Mouse (Mus musculus): ENCODE measurements around the gene B3galt2. TPM values are rescaled to one million over a fixed set of nuclear protein-coding genes. Genes with fewer than 3 reads are reported as not detected.
"Not testable (repeated sequence)": the region's sequence is repeated elsewhere in the genome, so short reads cannot be mapped to it uniquely, and the experiment has no call there.

Gene B3galt2
- total RNA-seq (2021): 10 to 100 TPM; 20.0 to 21.0 TPM

DNA sequence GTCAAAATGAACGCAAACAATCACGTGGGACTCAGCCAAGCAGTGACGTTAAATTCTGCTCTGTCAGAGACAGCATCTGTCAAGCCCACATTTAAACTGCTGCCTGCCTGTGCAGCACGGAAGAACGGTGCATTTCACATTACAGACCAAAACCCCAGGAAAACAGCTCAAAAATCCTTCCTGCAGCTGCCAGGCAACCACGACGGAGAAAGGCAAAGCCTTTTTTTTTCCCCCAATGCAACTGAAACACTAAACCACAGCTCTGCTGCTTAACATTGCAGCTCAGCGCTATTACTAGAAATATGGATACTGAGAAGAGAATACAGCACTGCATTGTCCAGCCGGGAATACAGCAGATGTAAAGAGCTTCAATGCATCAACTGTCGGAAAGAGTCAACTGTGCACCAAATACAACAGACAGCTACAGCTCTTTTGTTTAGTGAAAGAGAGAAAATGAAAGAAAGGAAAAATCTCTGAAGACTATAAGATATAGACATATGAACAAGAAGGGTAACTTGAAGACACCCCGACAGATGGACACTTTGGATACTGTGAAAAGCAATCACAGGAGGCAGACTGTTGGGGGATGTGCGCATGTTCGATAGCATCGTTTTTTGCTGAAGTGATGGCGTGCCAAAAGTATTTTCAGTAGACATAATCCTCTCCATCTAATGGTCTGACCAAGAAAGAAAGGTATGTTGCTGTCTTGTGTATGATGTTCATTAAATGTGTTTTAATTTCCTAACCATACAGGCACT is at the start of gene B3galt2:
Gene B3galt2 (plus strand): TSS at position 15 of the 758 bp plus-strand sequence.
- DNase-seq (ENCODE audit: low spot score in 2 of 2): peak; percentile 73 to 75
- intact Hi-C loops (cut with DNase I): loop anchor here (10.0 kb wide), 2 partner anchors 1196 to 1676 kb away; no protein-coding TSS in a partner anchor

DNA sequence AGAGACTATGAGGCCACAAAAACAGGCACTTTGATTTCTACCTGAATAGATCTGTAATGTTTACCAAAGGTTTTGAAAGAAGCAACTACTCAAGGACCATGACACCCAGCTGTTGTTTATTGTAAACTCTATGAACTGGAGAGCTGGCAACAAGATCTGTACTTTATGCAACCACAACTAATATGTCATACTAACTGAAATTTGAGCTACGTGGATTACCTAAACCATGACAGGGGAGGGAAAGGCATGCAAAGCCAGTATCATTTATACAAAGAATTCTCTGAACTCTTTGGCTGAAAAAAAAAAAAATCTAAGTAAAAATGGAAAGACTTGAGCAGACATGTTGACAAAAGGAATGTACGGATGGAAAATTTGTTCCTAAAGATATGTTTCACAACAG is 43.6 kb upstream of the B3galt2 start:
- DNase-seq (ENCODE audit: low spot score in 2 of 2): no peak
- intact Hi-C loops (cut with DNase I): no loop called here

DNA sequence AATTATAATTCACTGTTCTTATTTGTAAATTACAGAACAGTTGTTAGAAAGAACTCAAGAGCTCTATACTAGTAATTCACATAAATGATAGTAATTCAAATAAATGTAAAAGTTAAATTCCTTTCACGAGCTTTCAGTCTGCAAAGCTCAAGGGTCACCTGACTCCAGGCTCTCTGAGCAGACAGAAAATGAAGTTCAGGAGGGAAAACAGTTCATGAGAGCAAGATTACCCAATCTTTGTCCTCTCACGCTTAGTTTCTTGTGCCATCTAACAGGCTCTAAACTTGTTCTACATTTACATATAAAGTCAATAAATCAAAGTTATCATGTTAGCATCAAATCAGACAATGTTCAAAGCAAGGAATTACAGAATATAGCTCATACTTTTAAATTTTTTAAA is 31.6 kb upstream of the B3galt2 start:
- intact Hi-C loops (cut with DNase I): no loop called here
- no peak for DNase-seq (ENCODE audit: low spot score in 2 of 2)

DNA sequence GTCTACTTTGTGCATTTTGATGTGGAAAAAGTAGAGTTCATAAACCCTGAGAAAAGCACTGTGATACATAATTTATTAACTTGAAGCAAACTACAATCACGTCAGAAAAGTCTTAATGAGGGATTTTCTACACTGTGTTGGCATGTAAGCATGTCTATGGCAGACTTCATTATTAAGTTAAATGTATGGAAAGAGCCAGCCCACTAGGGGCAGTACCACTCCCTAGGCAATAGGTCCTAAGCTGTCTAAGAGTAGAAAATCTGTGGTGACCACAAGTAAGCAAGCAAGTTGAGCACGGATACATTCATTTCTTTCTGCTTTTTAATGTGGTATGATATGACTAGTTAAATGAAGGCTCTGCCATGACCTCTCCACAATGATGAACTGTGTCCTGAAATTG is 27.6 kb upstream of the B3galt2 start:
- no peak for DNase-seq (ENCODE audit: low spot score in 2 of 2)
- intact Hi-C loops (cut with DNase I): no loop called here

DNA sequence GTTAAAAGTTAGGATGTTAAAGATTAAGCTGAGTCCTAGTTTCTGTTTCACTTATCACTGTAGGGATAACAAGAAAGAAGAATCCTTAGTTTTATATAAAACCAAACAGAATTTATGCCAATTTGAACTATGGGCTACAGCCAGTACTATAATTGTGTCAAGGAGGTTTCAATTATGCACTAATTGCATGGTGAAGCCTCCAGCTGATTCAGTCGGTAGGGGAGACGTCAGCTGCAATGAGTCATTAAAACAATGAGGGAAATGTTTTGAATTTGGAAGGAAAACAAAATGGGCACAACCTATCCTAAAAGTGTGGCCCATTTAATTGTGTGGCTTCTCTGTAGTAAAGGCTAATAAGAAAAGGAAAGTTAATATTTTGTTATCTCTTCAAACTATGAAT is 20.7 kb upstream of the B3galt2 start:
- intact Hi-C loops (cut with DNase I): no loop called here
- no peak for DNase-seq (ENCODE audit: low spot score in 2 of 2)

DNA sequence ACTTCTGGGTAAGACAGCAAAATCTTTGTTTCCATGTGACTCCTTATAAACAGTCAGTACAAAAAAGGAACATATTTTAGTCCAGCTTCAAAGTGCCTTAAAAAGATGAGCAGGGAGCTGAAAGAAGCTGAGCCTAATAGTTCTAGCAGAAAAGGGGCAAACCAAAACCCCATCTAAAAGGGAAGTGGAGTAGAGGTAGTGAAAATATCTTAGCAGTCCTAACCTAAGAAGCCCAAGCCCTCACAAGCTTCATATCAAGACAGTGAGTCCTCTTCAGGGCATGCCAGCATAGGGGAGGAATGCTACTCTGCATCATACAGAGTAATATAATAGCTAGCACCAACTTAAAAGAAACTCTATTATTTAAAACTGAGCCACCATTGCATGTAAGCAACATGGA is 18.5 kb upstream of the B3galt2 start:
- DNase-seq (ENCODE audit: low spot score in 2 of 2): no peak
- intact Hi-C loops (cut with DNase I): no loop called here

DNA sequence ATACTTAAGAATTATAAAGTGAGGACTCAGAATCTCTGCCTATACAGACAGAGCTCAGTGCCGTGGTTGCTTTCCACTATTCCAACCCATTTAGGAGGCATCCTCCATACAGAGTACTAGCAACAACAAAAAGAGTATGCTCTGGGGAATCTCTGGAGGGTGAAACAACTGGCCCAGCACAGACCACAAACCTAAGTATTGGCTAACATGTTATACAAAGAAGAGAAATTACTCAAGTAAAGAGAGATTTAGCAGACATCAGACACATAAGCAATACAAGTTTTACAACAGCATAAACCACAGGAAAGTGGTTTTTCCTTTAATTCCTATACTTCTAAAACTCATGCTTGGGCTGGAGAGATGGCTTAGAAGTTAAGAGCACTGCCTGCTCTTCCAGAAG is 17.8 kb upstream of the B3galt2 start:
- intact Hi-C loops (cut with DNase I): no loop called here
- no peak for DNase-seq (ENCODE audit: low spot score in 2 of 2)

DNA sequence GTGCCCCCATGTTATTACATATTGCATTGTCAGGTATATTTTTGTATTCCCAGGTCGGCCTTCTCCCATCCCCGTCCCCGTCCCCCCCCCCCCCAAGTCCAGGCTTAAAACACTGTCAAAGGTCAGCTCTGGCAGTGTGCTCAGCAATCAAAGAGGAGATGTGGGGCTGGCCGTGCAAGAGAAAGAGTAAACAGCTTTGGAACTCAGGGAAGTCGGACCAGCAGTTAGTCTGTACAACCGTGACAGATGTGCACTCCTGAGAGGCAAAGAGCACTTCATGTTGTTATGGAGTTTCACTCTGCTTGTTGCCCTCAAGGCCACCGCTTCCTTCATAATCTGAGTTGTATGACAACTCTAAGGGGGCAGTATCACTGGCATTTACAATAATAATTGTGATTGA is 9.1 kb upstream of the B3galt2 start:
- intact Hi-C loops (cut with DNase I): no loop called here
- DNase-seq (ENCODE audit: low spot score in 2 of 2): no peak

DNA sequence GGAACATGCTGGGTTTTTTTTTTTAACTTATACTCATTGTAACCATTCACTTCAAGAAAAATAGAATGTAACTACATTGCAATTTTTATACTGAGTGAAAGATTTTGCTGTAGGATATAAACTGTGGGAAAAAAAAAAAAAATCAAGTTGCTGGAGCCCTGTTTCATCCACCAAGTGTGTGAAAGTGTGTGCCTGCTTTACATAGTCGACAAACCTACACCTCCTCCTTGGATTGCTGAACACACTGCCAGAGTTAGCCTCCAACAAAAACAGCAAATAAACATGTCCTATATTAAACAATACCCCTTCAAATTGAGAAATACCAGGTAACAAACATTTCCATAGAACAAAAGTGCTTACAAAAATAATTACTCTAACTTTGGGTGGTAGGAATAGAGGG is 8.1 kb upstream of the B3galt2 start:
- DNase-seq (ENCODE audit: low spot score in 2 of 2): no peak
- intact Hi-C loops (cut with DNase I): no loop called here

DNA sequence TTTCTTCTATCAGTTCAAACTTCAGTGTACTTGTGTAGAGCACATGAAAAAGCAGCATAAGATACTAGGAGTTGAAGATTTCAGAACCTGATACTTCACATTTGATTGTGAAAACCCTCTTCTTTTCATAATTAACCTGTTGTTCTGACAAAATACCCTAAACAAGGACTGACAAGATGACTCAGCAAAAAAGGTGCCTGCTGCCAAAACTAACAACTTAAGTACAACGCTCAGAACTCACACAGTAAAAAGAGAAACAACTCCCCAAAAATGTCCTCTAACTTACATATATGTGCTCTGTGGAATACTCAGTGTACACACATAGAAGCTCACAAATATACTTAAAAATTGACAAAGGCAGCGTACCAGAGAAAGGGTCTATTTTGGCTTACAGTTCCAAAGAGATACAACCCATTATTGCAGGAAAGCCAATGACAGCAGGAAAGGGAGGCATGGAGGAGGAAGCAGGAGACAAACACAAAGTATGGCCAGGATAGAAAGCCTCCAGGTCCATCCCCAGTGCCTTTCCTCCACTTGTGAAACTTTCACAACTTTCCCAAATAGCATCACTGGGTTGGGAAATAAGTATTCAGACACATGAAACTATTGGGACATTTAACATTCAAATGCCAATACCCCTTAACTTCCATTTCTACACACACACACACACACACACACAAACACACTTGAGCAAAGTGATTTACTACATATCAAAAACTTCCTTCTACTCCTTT is 7.4 kb upstream of the B3galt2 start:
- no peak for DNase-seq (ENCODE audit: low spot score in 2 of 2)
- intact Hi-C loops (cut with DNase I): no loop called here

DNA sequence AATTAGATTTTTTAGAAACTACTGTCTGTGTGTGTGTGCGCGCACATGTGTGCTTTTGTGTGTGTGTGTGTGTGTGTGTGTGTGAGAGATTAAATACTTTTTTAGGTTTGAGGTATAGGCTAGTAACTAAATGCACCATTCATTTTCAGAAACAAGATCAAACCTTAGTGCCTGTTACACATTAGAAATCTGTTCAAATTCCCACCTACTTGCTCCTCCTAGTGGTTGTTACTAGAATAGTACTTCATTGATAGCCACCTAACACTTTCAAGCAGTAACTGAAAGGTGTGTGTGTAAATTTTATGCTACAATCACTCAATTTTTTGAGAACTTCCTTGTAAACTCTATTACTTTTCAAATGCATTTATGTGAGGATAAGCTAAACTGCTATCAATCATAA is 3.8 kb downstream of the B3galt2 start:
- intact Hi-C loops (cut with DNase I): loop anchor here (10.0 kb wide), 2 partner anchors 1199 to 1679 kb away; no protein-coding TSS in a partner anchor
- DNase-seq (ENCODE audit: low spot score in 2 of 2): no peak

DNA sequence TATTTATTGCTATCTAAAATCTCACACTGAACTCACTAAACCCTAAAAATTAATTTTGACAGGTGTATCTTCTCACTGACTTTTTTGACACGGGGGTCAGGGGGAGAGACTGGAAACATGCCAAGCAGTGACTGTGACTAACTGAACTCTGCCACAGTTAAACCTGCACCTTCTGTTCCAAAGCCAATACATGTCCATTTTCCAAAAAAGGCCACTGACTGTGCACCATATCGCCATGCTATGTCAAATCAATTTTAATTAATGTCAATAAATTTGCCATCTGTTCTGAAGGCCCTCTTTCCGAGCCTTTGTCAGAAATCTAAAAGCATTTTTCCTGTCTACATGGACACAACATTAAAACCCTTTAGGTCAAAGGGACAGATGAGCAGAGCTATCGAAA is 4.9 kb downstream of the B3galt2 start:
- DNase-seq (ENCODE audit: low spot score in 2 of 2): no peak
- intact Hi-C loops (cut with DNase I): loop anchor here (10.0 kb wide), 2 partner anchors 1201 to 1681 kb away; no protein-coding TSS in a partner anchor

DNA sequence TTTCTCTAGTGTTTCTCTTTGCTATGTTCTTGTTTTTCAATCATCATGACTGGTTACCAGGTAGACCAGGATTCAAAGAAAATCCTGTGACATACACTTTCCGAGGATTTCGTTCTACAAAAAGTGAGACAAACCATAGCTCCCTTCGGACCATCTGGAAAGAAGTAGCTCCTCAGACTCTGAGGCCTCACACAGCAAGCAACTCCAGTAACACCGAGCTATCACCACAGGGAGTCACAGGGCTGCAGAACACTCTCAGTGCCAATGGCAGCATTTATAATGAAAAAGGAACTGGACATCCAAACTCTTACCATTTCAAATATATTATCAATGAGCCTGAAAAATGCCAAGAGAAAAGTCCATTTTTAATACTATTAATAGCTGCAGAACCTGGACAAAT is 5.8 kb downstream of the B3galt2 start:
- intact Hi-C loops (cut with DNase I): loop anchor here (10.0 kb wide), 2 partner anchors 1201 to 1681 kb away; no protein-coding TSS in a partner anchor
- DNase-seq (ENCODE audit: low spot score in 2 of 2): no peak

DNA sequence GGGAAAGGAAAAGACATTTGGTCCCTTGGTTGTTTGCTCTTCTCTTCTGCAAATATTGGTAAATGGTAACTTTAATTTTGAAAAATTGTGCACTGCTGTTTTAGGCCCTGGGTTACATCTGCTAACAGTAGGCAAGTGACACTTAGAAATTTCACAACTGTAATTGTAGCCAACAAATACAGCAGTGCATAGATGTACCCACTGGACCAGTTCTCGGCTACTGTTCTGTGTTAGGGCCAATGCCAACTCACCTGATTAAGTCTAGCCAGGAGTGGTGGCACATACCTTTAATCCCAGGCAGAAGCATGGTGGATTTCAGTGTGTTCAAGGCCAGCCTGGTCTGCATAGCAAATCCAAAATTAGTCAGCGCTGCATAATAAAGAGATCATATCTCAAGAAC is 9.9 kb downstream of the B3galt2 start:
- no peak for DNase-seq (ENCODE audit: low spot score in 2 of 2)
- intact Hi-C loops (cut with DNase I): no loop called here

DNA sequence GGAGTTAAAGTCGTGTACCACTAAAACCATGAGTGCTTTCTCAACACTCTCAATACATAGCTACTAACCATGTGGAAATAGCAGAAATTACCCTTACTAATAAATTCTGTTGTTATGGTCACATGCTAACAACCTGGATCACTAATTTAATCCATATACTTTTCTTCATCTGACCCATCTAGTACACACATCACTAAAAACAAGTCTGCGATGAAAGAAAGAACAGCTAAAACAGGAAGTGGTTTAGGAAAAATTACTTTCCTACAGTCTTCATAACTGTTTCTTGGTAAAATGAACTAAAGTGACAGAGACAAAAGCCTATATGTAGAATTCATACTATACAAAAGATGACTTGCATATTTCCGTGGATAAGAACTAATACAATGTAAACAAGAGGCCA is 13.2 kb downstream of the B3galt2 start:
- no peak for DNase-seq (ENCODE audit: low spot score in 2 of 2)
- intact Hi-C loops (cut with DNase I): no loop called here

DNA sequence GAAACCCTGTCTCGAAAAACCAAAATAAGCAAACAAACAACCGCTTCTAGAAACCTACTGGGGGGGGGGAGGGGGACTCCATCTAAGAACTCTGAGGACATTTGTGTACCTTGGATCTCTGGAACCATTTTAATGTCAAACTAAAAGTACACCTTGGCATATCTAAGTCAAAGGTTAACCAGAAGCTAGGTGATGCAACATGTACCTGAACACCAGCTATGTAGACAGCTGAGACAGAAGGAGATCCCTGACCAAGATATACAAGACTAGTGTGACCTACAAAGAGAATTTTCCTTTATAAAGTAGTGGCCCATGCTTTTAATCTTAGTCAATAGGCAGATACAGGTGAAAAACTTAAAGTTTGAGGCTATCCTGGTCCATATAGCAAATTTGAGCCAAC is 22.7 kb downstream of the B3galt2 start:
- DNase-seq (ENCODE audit: low spot score in 2 of 2): no peak
- intact Hi-C loops (cut with DNase I): no loop called here

DNA sequence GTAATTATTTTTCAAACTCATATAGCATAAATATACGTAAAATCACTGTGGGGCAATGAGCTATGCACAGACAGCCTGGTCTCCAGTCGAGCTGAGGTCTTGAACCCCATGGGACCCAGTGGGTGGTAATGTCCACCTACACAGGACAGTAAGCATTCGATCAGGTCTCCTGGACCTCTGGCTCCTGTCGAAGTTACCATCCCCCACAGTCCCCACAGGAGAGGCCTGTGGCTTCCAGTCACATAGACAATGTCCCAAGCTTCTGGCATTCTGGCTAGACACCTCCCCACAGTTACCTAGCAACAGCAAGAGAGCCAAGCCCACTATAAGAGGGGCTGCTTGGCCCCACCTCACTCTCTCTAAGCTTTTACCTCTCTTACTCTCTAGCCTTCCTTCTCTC is 24.3 kb downstream of the B3galt2 start:
- intact Hi-C loops (cut with DNase I); DNase-seq (ENCODE audit: low spot score in 2 of 2): not testable (repeated sequence)

DNA sequence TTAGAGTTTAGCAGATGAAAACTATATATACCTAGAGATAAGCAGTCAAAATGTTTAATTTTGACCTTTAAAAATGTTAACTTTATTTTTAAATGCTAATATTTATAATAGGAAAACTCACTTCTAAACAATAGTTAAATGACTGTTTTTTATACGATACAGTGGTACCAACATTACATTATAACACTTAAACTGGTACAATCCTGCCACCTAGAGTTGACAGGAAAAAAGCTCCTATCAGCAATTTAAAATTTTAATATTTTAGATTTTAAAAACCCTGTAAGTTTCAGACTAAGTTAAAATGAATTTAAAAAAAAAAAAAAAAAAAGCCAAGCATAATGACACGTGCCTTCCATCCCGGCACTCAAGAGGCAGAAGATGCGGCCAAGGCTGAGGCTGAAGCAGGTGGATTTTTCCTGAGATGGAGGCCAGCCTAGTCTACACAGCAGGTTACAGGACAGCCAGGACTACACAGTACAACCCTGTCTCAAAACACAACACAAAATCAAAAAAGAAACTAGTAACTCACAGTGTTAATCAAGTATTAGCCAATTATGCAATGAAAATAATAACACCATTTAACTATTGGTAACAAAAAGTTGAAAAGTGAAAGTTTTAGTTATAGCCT is 35.4 kb downstream of the B3galt2 start:
- no peak for DNase-seq (ENCODE audit: low spot score in 2 of 2)
- intact Hi-C loops (cut with DNase I): loop anchor here (10.0 kb wide), 1 partner anchor 1711 kb away; no protein-coding TSS in a partner anchor

DNA sequence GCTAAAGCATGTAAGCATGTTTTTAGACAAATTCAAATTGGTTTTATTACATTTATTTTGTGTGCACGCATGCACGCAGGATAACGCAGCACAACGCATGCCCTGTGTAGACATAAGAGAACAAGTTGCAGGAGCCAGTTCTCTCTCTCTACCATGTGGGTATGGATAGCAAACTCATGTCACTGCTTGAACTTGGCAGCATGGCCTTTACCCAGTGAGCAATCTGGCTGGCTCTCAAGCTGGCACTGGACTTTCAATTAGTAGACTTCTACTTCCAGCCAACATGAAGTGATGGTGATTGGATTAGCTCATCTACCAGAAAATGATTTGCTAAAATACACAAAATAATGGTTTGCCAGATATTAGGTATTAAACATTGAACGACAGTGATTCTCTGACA is 40.6 kb downstream of the B3galt2 start:
- no peak for DNase-seq (ENCODE audit: low spot score in 2 of 2)
- intact Hi-C loops (cut with DNase I): no loop called here

DNA sequence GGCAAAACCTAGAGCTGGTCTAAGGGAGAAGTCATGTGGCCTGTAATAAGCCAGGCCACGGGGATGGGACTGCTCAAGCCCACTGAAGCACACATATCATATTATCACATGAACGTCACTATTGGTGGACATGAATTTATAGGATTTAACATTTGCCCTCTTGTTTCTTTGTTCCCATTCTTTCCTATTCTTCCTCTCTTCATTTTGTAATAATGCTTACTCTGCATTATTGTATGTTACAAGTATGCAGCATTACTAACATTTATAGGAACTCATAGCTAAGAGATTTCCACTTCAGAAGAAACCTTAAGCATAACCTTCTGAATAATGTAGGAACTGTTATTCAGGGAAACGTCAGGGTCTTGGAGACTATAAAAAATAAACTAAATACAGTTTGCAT is 44.4 kb downstream of the B3galt2 start:
- no peak for DNase-seq (ENCODE audit: low spot score in 2 of 2)
- intact Hi-C loops (cut with DNase I): no loop called here
